Mouse (Mus musculus) kidney, postnatal 14 days (tissue): ENCODE results near the gene Acbd4.

Experiments used
- DNase-seq: peaks from one replicate; pipeline ENCODE4 v3.0.0; 2022; ENCODE audit warnings: mixed read lengths

Gene Acbd4

DNA sequence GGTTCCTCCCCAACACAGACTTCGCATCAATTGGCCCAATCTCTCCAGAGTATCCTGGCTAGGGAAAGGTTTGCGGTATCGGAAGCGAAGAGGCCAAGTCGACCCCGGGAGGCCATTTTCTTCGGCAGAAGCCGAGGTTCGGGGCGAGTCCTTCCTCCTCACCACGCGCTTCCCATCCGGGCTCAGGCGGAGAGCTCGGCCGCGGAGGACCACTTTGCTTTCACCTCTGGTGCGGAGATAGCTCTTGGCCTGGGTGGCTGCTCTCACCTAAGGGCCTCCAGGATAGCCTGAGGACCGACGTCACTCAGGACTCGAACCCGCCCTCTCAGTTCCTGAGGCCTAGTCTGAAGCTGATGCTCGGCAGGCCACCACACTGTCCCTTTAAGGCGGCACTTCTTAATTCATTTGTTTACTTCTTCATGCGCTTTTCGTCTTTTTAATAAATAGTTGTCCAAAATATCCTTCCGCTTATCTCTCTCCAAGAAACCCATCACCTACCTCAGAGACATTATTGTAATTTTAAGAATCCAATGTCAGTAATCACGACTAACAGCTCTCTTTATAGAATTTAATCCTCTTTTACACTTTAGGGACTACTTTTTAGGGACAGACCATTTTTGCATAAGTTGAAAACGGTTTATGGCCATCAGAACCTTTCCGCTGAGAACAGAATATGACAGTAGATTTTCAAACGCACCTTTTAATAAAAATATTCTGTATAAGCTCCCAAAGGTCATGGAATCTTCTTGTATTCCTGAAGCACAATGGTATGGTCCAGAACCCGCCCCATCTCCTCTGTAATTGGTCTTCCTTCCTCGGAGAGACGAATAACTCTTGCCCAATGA lies 13.9 kb downstream of the Acbd4 start:
- DNase-seq, result peak; percentile 90

DNA sequence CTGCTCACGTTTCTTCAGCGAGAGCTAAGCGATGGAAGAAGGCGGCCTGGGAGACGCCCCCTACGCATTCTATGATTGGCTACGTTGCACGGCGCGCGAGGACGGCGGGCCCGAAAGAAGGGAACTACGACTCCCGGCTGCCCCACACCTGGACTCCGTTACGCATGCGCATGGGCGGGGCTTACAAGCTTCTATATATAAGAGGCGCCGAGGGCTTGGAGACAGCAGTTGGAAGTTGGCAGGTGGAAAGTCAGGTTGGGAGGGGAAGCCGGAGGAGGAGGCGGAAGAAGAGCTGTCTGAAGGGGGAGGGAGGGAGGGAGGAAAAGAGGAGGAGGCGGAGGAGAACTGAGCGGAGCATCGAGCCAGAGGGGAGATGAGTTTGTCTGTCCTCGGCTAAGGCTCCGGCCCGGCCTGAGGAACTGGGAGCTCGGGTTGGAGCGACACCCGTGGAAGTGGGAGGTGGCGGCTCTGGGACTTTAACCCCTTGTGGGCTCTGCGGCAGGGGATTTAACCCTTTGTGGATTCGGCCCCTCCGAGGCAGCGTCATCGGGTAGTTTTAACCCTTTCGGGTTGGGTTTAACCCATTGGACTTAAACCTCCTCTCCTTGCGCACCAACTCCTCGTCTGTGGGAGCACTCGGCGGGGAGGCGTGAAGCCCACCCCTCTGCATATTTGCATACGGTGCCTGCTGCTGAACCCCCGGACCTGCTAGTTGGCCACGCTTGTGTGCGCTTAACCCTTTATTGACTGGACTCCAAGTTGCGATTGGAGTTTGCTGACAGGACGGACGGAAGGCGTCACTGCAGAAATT lies 14.7 kb downstream of the Acbd4 start, which contains the start of gene Hexim1:
TSS of gene Hexim1 (plus strand) at position 224 of the 811 bp plus-strand sequence.
- DNase-seq, result peak; percentile 100

GRCm38 (mm10) chr11:103116959-103117590 lies 15.6 kb downstream of the Acbd4 start:
- DNase-seq, result peak; percentile 84

- DNase-seq, result peak; percentile 57
These were observed 16.1 kb downstream of the Acbd4 start for GRCm38 (mm10) chr11:103117591-103118009.

DNA sequence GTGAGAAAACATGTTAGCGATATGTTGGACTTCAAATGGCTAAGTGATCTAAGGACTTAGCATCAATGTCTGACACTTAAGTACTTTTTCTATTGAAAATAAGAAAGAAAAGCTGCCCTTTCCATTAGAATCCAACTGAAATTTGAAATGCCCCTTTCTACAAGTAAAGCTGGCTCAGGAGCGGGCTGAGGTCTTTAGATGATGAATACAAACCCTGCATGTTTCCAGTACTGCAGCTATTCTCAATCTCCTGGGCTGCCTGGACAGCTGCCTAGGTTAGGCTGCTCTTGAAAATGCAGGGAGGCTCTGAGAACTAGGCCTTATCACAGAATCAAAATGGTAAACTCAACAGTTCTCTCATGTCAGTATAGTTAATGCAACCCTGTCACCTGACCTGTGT lies 17.4 kb downstream of the Acbd4 start:
- no peak for DNase-seq

DNA sequence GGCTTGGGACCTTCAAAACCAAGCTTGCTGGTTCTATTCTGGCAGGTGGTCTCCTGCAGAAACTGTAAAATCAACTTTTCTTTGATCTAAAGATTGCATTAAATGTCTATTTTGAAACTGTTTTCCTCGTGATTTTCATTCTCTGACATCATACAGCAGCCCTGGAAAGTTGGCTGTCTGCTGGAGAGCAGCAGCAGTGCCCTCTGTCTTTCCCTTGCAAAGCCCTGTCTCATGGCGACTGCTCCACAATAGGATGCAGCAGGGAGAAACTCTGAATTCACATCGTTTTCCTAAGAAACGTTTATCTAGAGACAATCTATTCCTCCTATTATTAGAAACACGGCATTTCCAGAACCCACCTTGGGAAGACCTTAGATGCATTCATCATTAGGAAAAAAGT lies 18.1 kb downstream of the Acbd4 start:
- DNase-seq, result no peak

GRCm38 (mm10) chr11:103120315-103120714 lies 18.8 kb downstream of the Acbd4 start:
- DNase-seq, result no peak

- peak; percentile 71 for DNase-seq
These were observed 30.5 kb downstream of the Acbd4 start, which contains the start of gene Hexim2 for GRCm38 (mm10) chr11:103131701-103132575. Hexim2 (plus strand) TSS chr11:103132429.

- DNase-seq, result peak; percentile 100
These were observed 31.3 kb downstream of the Acbd4 start for GRCm38 (mm10) chr11:103132576-103133455.

DNA sequence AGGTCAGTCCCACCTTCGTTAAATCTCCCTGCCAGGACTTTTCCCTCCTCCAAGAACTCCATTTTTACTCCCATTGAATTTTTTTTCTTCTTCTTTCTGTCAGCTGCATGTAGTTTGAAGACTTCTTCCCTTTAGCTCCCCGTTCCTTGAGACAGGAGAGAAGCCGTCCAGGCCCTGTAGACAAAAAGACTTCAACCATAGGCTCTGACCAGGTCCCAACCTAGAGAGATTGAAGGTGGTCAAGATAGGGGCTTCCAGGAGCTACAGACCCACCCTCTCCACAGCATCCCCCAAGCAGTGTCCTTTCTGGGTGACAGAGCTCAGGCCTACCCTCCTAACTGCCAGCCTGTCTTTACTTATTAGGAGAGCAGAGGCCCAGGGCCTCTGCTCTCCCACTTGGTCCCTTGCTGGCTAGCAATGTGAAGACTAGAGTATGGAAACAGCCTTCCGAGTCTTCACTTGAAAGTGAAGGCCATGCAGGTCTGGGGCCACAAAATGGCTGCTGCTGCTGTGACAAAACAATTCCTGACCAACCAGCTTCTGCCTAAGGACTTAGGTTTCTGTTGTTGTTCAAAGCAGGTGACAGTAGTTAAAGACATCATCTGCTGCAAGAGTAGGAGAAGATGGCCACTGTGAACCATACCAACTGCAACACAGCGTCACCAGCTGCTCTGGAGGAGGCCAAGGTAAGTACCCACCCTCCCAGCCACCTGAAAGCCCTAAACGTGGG lies 32.1 kb downstream of the Acbd4 start:
- DNase-seq, result no peak

DNA sequence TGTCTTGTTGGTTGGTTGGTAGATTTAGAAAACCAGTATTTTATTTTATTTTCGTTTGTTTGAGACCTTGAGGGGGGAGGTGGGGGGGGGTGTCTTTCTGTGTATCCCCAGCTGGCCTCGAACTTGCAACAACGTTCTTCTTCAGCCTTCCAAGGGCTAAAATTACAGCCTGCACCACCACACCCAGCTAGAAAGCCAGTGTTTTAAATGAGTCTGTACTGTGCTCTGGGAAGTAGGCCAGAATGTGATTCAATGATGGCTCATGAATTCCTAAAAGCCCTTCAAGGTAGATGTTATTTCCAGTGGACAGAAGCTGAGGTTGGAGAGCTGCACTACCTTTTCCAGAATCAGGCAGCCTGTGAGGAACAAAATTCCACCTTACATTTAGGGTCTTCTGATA lies 32.7 kb downstream of the Acbd4 start:
- DNase-seq, result no peak

DNA sequence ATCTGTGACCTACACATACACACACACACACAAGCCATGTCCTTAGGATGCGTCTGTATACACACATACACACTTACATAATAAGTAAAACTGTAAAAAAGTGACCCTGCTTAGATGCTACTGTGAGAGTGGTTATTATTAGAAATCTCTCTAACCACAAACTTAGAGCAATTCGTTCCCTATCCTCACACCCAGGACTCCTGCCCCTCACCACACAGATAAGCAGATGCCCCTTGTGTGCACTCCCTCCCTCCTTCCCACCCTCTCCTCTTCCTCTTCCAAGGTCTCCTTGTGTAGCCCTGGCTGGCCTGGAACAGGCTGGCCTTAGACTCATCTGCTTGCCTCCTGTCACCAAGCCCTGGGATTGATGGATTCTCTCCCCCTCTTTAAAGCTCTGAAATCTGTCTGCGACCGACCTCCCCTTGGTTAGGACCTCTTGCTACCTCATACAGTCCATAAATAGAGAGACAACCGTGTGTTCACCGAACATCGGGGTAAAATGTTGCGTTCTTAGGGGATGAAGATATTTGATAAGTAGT lies 34.6 kb downstream of the Acbd4 start:
- DNase-seq, result no peak

DNA sequence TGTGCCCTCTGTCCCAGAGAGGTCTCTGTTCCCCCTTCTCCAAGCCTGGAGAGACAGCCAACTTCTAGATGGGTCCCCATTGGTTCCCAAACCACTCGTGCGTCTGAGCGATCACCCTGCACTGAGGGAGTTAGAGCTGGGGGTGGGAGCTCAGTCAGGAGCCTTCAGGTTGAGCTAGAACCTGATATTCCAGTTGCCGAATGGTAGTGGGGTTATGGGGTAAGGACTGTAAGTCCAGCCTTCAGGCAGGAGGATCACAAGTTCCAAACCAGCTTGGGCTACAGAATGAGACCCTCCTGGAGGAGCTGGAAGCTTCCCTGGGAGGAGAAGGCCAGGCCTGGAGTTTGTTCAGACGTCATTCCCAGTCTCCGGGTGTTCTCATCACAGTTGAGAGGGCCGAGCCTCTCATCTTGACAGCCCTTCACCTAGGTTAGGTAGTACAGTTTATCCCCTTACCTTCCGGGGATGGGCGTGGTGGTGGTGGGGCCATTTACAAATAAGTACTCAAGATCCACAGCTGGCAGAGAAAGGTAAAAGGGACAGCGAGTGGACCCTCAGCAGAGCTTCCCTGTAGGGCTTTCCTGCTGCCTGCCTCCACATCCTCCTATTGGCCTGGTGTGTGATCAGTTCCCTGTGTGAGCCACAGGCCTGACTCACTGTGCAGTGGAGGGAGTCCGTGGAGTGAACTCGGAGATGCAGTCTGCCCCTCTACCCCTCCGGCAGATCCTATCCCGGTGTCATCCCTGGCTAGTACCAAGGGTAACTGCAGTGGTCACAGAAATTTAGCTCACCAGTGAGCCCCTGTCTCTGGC lies 38.7 kb downstream of the Acbd4 start:
- DNase-seq, result no peak

GRCm38 (mm10) chr11:103140763-103141100 lies 39.2 kb downstream of the Acbd4 start:
- DNase-seq, result no peak

DNA sequence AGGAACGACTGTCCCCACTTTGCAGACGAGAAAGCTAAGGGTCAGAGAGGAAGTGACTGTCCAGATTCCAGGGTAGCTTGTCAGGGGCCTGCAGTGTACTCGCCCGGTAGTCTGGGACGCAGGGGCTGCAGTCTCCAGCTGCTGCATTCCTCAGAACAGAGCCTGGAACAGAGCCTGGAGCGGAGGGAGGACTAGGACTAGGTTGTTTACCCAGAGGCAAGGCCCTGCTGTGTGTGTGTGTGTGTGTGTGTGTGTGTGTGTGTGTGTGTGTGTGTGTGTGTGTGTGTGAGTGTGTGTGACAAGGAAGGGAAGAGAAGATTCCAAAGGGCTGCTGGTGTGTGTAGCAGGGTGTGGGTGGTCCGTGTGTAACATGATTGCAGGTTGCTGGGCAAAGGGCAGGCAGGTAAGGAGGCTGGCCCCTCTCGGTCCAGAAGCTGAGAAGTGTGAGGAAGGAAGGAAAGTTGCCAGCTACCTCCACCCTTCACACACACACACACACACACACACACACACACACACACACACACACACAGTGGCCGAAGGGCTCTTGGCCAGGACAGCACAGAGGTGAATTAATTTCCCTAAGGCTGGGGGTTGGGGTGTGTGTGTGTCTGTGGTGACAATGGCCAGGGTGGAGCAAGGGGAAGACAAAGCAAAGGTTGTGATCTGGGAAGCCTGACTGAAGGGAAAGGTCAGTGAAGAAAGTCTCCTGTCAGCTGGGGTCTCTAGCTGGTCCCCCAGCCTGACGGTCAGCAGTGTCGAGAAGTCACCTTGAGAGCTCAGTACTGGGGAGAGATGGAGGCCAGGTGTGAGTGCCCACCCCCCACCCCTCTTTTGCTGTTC lies 39.8 kb downstream of the Acbd4 start:
- DNase-seq, result peak; percentile 89

- DNase-seq, result peak; percentile 53
These were observed 40.4 kb downstream of the Acbd4 start for GRCm38 (mm10) chr11:103141944-103142255.

DNA sequence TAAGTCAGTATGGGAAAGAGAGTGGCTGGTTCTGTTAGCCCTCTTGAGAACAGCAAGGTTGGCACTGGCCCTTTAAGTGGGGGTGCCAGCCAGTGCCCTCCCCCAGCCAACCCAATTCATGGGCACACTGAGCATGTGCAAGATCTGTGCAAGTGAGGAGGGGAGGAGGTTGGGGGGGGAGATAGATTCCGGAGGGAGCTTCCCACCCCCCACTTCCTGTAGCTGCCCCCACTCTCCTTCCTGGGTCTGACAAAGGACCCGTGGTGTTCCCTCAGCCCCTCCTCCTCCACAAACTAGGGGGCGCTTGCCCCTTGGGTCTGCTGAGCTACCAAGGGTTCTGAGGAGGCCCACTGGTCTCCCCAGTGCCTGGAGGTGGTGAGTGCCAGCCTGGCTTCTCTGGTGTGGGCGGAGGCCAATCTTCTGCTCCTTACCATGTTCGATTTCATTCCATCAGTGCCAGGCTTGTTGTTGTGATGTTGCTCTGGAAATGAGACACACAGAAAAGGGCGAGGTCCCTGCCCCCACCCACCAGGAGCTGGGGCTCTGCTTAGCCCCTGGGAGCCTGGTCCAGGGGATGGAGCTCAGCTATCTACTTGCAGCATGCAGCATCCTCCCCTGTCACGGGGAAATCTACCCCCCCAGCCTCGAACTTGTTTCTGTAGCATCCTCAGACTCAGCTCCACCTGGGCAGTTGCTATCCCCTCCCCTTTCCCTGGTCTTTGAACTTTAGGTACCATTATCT lies 41.1 kb downstream of the Acbd4 start:
- peak; percentile 87 for DNase-seq
